Mouse (Mus musculus) embryo, embryonic 11.5 days (tissue): ENCODE measurements at regions not wholly inside any gene's neighbourhood (a gene's known extent, or its start where the extent isn't known, plus 50 kb on each side); places are given as distances from the start of the nearest gene placed in this dataset.

Experiments
- DNase-seq: peaks from one replicate; pipeline ENCODE4 v3.0.0-alpha.2; 2012; ENCODE audit warnings: low read depth, low spot score

DNA sequence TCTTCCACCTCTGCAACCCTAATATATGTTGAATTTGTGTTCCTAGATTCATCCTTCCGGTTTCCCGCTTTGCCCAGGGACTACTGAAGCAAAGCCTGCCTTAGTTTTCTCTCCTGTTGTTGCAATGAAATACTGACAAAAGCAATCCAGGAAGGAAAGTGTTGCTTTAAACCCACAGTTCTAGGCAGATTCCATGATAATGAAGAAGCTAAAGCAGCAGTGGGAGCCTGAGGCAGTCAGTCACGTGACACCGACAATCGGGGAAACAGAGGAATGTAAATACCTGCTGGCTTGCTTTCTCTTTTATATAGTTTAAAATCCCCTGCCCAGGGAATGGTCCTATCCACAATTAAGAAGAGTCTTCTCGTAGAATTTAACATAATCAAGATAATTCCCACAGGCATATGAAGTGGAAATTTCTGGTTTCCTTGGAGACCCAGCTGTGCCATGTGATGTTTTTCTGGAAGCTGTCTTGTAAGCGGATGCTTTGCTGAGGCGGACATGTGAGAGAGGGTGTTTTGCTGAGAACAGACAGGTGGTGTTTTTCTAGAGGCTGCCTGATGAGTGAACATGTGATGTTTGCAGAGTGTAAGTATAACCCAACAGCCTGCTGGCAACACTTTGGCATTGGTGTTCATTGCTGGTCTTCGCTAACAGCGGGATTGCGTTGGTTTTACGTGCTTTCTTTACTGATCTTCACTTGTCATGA is 398.0 kb downstream of the Prim2 start:
- no peak for DNase-seq

DNA sequence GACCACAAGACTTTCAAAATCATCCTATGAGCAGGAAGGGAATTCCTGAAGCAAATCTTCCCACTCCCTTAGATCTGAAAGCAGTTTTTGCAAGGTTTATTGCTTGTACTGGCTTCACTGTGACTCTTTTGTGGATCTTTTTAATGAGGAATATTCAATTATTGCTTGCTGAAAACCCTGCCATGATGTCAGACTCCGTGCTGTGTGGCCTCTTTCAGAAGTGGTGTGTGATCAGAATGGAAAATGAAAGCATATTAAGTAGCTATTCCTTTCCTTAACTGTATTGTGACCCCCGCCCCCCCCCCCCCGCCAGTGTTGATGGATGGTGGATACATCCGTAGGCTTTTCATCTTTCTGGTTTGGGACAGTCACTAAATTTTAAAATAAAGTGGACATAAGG is 400.4 kb downstream of the Prim2 start:
- DNase-seq, result no peak

DNA sequence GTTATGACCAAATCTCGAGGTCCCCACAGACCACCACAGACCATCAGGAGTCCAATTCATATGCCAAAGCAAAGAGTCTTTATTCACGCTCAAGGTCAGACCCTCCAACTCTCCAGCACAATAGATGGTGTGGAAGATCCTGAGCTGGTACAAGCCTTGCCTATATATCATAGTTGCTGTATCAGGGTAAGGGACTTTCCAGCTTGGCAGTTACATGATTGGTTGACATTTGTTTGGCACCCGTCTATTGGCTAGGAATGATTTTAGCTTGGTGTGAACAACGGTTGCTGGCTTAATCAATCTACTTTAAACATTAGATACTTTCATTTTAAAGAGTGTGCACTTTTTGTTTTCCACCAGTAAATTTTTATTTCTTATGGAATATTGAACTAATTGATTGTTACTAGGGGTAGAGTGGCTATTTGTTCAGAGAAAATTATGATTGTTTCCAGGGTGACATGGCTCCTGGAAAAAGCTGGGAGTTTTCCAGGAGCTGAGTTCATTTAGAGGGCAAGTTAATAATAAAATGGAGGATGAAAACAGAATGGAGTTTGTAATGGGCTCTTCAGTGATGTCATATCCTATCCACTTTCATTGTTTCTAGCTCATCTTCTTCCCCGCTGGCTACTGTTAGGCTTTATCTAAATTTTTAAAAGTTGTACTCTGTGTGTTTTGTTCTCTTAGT is 403.7 kb downstream of the Prim2 start:
- no peak for DNase-seq

DNA sequence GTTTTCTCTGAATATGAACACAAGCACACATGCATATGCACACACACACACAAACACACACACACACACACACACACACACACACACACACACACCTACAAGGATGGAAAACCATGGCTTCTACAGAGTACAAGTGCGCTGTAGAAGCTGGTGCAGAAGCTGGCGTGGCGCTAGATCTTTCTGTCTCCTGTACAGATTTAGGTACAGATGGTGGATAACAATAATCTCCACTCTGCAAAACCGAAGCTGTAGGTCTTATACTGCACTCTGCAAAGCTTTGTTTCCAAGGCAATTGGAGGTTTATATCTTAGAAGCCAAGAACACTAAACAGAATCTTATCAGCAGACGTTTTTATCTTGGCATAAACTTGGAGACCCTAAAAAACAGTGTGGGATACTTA is 420.1 kb downstream of the Prim2 start:
- DNase-seq, result no peak

DNA sequence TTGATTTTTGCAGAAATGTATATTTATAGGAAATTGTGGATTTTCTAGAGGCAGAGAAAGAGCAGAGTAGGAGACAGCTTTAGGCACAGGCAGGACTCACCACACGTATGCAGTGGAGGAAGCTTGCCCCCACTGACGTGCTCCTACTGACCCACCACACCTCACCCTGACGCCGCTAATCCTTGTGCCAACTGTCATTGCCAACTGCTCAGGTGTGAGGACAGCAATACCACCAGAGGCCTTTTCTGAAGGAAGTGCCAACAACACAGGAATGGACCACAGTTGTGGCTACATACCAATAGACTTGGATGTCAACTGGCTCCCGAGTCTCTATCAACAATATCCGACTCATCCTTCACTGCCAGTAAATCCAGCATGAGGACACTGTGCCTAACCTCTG is 422.5 kb downstream of the Prim2 start:
- no peak for DNase-seq

DNA sequence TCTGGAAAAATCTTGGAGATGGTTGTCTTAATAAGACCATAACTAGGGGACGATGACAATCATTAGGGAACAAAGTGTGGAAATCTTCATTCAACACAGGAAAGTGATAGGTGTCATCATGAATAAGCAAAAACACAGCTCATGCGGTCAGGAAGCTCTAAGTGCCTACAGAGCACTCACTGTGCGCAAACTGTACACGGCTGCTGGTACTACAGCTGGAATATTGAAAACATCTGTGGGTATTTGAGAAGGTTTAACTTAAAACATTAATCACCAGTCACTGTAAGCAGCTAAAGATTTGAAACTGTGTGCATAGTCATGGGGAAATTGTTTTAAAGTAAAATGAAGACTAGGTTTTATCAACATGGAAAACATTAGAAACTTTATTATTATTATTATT is 424.4 kb downstream of the Prim2 start:
- DNase-seq, result no peak

DNA sequence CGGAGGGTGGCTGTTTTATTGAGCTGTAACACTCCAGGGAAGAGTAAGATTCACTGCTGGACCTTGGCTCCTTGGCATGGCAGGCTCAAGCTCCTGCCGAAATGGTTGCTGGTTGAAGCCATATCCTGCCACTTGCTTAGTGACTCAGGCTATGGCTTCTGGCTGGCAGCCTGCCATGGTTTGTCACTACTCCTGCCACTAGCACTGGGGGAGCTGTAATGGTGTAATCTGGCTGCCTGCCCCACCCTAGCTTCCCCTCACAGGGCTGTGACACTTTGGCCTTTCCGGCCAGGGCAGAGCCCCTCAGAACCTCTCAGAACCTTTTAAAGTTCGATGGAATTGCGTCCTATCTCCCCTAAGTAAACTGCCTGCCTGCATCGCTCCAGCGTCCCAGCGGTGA is 424.9 kb downstream of the Prim2 start:
- DNase-seq, result no peak

DNA sequence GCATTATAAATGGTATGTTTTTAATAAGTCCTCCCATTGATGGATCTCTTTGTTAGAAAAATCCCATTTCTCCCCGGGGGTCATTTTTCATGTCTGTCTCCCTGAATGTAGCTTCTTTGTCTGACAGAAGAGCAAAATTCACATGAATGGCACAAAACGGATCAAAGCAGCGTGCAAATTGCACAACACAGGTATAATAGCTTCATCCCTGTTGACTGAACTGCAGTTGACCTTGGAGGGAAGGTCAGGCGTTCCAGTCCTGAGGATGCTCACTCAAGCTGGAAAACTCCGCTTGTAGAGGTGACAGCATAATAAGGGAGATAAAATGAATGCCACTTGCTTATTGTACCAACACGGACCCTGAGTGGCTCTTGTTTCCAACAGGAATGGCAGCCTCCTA is 446.6 kb downstream of the Prim2 start:
- no peak for DNase-seq

DNA sequence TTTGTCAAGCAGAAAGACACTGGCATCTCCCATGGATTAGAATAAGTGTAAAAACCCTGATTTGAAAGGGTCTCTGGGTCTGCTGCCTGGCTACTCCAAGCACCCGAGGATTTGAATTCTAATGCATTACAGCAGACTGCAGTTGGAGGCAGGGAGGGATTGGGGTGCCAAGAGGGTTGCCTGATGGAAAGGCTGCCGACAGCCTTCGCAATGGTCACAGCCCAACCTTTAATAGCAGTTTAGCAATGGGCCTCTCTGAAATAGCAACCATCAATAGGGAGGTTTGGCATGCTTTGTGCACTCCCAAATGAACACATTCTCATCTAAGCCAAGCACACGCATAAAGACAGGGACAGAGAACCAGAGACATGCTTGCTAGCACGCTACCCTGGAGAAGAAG is 454.8 kb downstream of the Prim2 start:
- no peak for DNase-seq

DNA sequence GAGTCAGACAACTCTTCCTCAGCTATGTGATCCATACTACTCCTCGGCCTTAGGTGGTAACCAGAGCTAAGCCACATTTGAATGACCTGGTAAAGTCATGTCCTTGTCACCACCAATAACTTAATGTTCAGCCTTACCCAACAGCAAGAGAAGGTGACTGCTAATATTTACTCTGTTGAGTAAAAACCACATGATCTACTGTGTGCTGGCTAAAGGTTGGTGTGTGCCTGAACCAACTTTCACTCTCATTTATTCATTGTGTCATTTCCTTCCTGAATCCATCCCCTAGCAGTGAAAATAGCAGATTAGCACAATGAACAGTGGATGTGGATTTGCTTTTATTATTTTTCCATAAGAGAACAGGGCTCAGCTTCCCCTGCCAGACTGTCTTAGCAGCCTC is 455.2 kb downstream of the Prim2 start:
- no peak for DNase-seq

DNA sequence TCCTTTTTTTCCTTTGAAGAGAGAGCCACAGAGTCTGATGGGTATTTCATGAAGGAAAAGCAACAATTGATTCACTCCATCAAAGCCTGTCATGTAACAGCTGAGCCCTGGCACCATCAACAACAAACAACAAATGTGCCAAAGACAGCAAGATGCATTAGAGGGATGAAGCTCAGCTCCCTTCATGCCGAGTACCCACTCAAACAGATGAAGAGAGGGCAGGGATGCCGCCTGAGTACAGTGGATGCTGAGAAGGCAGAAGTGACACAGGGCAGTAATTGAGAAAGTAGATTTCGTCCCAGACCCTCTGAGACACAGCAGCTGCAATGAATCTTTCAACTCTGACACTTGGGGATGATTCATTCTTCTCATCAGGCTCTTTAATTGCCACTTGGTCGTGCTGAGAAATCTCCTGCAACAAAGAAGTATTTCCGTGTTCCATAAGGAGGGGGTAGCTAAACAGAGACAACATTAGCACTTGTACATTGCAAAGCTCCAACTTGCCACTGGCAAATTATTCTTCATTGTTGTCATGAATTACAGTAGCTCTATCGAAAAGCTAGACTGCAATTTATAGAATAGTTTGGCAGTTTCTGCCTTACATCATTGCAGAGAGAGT is 467.9 kb downstream of the Prim2 start:
- peak; percentile 8 for DNase-seq

DNA sequence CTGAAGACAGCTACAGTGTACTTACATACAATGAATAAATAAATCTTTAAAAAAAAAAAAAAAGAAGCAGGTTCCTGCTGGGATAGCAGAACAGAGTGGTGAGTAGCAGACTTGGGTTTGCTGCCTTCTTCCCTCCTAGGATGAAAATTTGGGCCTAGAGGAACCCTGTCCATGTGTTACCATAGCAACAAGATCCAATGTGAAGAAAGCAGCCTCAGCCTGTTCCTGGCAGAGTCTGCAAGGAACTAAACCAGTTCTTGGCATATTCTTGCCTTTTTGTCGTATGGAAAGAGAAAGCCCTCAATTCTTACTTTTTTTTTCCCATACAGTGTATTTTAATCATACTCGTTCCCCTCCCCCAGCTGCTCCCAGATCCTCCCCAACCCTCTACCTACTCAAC is 474.5 kb downstream of the Prim2 start:
- no peak for DNase-seq

DNA sequence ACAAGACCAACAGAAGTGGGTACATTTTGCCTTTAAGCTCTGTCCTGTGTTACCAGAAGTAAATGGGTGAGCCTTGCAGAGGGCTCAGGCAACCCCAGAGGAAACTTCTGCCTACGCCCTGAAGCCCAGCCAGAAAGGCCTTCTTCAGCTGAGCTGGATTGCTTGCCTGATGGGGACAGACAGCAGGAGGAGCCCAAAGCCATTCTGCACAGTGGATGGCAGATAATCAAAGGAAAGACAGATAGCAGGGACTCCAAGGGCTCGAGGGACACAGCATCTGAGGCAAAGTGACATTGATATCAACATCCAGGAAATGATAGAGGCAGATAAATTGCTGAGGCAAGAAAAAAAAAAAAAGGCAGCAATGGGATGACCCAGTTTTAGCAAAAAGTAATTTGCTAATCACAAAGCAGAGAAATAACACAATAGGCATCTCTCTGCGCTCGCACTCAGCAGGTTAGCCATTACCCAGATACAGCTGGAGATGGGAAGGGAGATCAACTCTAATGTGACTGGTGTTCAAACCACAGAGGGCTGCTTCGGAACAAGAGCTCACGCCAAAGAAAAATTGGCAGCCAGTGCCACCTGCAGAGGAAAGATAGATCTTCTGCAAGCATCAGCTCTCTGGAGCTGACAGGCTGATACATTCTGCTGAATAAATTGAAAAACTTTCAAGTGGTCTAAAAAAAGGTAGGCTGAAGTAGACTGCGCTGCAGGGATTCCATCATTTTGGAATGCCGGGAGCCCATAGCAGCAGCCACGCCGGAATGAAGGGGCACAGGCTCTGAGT is 494.8 kb downstream of the Prim2 start:
- no peak for DNase-seq

DNA sequence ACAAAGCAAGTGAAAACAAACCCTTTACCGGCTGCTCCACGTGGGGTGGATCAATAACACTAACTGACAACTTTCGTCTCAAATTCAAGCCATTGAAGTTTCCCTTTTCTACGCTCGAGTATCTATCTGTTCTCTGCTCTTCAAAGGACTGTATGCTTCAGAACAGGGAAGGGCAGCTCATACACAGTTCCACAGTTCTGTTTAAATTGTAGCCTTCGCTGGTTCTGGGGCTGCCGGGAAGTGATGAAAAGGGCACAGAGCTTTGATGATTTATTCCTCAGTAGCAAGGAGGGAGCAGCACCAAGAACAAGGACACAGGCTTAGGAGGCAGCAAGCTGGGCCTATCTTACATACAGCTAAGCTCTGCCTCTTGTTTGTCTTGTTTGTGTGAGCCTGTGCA is 532.6 kb downstream of the Prim2 start:
- no peak for DNase-seq

DNA sequence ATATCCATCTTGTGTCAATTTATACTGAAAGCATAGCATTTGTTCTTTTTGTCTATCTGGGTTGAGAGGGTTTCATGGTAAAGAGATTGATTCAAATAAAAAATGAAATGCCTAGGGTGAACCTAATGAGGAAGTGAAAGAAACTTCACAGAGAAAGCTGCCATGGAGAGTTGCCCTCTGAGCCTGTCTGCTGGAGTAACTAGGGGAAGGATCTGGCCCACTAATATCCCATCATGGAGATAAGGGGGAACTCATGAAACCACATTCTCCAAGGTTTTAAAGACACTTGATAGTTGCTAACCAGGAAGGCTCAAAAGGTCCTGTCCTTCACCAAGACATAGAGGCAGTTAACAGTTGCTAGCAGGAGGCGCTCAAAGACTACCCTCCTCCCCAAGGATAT is 539.2 kb downstream of the Prim2 start:
- DNase-seq, result no peak

DNA sequence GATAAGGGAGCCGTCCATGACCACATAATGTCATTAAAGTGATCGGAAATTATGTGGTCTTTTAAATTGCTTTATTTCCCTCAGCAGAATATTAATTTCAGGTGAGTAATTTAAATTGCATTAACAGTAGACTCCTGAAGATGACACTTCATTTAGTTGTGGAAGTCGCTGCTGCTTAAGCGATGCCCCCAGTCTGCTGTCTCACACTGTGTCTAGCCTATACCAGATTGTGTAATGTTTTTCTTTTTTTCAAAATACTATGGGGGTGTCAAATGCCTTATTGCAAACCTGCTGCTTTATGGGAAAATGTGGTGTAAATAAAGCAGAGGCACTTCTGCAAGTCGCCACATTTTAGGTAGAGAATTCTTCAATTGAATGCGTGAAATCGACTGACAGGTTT is 544.5 kb downstream of the Prim2 start:
- no peak for DNase-seq

DNA sequence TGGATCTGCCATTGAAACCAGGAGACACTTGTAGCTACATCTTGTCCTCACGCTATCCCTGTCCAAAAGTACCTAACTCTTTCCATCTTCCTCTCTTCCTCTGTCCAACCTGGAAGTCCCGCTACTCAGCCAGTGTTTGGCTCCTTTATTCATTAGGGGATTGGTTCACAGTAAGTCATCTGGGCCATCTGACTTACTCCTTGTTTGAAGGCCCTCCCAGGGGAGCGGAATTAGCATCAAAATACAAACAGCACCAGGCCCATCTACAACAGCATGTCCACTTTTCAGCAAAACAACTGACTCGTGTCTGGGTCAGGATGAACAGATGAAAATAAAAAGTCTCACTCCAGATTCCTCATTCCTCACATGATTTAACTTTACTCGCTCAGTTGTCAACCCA is 559.2 kb upstream of the Gm5415 start:
- no peak for DNase-seq

DNA sequence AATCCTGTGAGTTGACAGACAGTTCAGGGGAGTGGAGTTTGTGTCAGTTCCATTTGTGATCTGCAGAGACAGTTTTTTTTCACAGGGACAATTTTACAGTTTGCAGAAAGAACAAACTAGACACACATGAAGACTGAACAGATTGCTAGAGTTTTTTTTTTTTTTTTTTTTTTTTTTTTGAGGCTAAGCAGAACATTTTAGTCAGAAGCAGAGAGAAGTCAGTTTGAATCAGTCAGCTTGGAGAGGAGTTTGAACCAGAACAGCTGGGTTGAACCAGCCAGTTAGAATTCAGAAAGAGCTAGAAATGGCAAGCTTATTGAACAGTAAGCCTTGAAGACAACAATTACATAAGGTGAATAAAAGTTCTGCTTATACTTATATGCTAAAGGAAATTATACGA is 557.2 kb upstream of the Gm5415 start:
- no peak for DNase-seq

DNA sequence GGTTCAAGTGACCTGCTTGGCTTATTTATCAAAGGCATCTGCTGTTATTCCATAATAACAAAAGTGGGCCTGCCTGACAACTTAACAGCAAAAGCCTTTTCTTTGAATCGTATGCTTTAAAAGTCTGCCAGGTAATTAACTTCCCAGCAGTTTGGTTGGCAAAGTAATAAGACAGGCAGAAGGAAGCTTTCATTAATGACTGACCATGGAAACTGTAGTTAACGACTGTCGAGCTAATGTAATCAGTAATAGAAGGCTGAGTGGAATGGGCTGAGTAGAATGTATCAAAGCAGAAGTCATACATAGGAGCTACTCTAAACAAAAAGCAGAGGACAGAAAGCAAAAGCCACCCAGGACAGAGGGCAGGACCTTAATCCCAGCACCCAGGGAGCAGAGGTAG is 551.0 kb upstream of the Gm5415 start:
- DNase-seq, result no peak

DNA sequence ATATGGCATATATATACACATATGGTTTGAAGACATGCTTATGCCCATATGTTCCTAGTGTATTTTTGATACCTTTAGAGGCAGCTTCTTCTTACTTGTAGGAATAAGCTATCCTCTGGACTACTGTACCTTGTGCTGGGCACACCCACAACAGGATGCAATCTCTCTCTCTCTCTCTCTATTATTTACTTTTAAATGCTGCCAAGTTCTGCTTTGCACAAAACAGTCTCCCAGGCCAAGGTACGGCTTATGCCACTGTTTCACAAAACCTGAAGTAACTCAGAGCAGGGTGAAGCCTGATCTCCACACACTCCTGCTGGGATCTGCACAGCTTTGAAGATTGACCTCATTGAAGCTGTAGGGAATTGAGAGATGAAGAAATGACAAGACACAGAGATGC is 549.8 kb upstream of the Gm5415 start:
- DNase-seq, result no peak

DNA sequence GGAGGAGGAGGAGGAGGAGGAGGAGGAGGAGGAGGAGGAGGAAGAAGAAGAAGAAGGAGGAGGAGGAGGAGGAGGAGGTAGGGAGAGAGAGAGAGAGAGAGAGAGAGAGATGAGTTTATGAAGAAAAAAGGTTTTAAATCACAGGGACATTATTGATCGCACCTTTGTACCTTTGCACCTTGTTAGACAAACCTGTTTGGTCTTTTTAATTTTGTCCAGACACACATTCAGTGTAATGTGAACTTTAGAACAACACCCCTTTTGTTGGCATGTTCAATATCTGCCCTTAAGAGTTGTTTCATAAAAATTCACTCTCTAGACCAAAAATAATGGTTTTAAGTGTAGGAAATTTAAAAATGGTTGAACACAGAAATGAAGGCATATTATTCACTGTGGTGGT is 527.5 kb upstream of the Gm5415 start:
- DNase-seq, result no peak

DNA sequence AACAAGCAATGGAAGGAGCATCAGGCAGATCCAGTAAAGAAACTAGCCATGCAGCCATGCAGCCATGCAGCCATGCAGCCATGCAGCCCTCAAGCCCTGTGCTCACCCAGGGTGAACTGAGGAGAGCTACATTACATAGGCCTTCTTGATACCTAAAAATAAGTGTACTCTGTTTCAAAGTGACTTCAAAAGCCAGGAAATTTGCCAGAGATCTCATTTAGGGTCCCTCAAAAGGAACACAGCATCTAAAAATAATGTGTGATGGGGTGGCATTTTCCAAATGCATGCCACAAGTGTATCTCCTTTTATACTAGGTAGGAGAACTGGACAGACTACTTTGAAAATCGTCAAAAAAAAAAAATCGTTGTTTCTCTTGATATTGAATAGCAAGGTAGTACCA is 510.9 kb upstream of the Gm5415 start:
- DNase-seq, result no peak

DNA sequence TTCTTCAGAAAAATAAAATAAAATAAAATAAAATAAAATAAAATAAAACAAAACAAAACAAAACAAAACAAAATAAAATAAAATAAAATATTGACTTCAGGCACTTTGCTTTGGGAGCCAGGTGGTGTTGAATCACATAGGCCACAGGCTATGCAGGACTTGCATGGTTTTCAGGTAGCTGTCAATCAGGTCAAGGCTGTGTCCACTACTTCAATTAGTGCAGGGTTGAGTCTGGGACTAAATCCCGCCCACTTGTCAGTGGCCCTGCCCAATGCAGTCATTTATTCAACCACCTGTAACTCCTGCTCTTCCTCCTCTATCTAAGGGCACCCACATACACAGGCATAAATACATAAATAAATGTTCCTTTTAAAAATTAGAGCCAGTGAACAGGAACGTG is 497.3 kb upstream of the Gm5415 start:
- no peak for DNase-seq
